Mouse (Mus musculus): ENCODE data around the gene Phactr3. TPM values are rescaled to one million over a fixed set of nuclear protein-coding genes. Genes with fewer than 3 reads are reported as not detected.

Phactr3 gene
- polyA plus RNA-seq, 1 experiment = not detected

GRCm38 (mm10) chr2:178257986-178258555, 139.3 kb downstream of the Phactr3 start:
- 71% methylated on average over 1 of the region's 2 CpGs for WGBS

GRCm38 (mm10) chr2:178263055-178263454, 144.3 kb downstream of the Phactr3 start:
- TF ChIP-seq POLR2A (IDR thresholded peaks at IDR 0.05; ENCODE audit: borderline replicate concordance, control insufficient read depth, low read depth, low read length) (no peak), CTCF (IDR thresholded peaks at IDR 0.05; ENCODE audit: control insufficient read depth, insufficient read depth, low read length) (no peak)
- no peak overlapping the region for H3K4me3 ChIP-seq (replicated peaks; ENCODE audit: control insufficient read depth, low read depth, low read length)
- H3K4me1 ChIP-seq (ENCODE audit: control insufficient read depth, insufficient read depth, low read length) = no peaks in the 10 kb centered on the region
- no peak overlapping the region for H3K27ac ChIP-seq (ENCODE audit: control insufficient read depth, insufficient read depth, low read depth, low read length, poor library complexity)
- WGBS = 75% methylated on average over 4 of the region's 4 CpGs

More at GRCm38 (mm10) chr2:178257986-178258555, 139.3 kb downstream of the Phactr3 start:
- TF ChIP-seq POLR2A (IDR thresholded peaks at IDR 0.05; ENCODE audit: borderline replicate concordance, control insufficient read depth, low read depth, low read length) (no peak), CTCF (IDR thresholded peaks at IDR 0.05; ENCODE audit: control insufficient read depth, insufficient read depth, low read length) (no peak)
- H3K4me3 ChIP-seq (replicated peaks; ENCODE audit: control insufficient read depth, low read depth, low read length) = no peak overlapping the region
- no peaks in the 10 kb centered on the region for H3K4me1 ChIP-seq (ENCODE audit: control insufficient read depth, insufficient read depth, low read length)
- no peak overlapping the region for H3K27ac ChIP-seq (ENCODE audit: control insufficient read depth, insufficient read depth, low read depth, low read length, poor library complexity)

- Histone ChIP-seq H3K4me1 (ENCODE audit: control insufficient read depth, insufficient read depth, low read length) (no peaks in the 10 kb centered on the region), H3K4me3 (replicated peaks; ENCODE audit: control insufficient read depth, low read depth, low read length) (no peak overlapping the region), H3K27ac (ENCODE audit: control insufficient read depth, insufficient read depth, low read depth, low read length, poor library complexity) (no peak overlapping the region)
- WGBS = 7% methylated on average over 8 of the region's 8 CpGs
- no peak for TF ChIP-seq POLR2A (IDR thresholded peaks at IDR 0.05; ENCODE audit: borderline replicate concordance, control insufficient read depth, low read depth, low read length)
- peak; percentile 65 for TF ChIP-seq CTCF (IDR thresholded peaks at IDR 0.05; ENCODE audit: control insufficient read depth, insufficient read depth, low read length)
These were observed 145.6 kb downstream of the Phactr3 start for GRCm38 (mm10) chr2:178264389-178264788.

GRCm38 (mm10) chr2:178265454-178265853, 146.7 kb downstream of the Phactr3 start:
- no peak overlapping the region for H3K4me3 ChIP-seq (replicated peaks; ENCODE audit: control insufficient read depth, low read depth, low read length)

GRCm38 (mm10) chr2:178270794-178271193, 152.0 kb downstream of the Phactr3 start:
- TF ChIP-seq CTCF (IDR thresholded peaks at IDR 0.05; ENCODE audit: control insufficient read depth, insufficient read depth, low read length) (no peak), POLR2A (IDR thresholded peaks at IDR 0.05; ENCODE audit: borderline replicate concordance, control insufficient read depth, low read depth, low read length) (no peak)
- Histone ChIP-seq H3K4me1 (ENCODE audit: control insufficient read depth, insufficient read depth, low read length) (no peaks in the 10 kb centered on the region), H3K4me3 (replicated peaks; ENCODE audit: control insufficient read depth, low read depth, low read length) (no peak overlapping the region), H3K27ac (ENCODE audit: control insufficient read depth, insufficient read depth, low read depth, low read length, poor library complexity) (no peak overlapping the region)
- WGBS = 64% methylated on average over 2 of the region's 2 CpGs

More at GRCm38 (mm10) chr2:178265454-178265853, 146.7 kb downstream of the Phactr3 start:
- Histone ChIP-seq H3K4me1 (ENCODE audit: control insufficient read depth, insufficient read depth, low read length) (no peaks in the 10 kb centered on the region), H3K27ac (ENCODE audit: control insufficient read depth, insufficient read depth, low read depth, low read length, poor library complexity) (no peak overlapping the region)
- no peak for TF ChIP-seq POLR2A (IDR thresholded peaks at IDR 0.05; ENCODE audit: borderline replicate concordance, control insufficient read depth, low read depth, low read length)
- TF ChIP-seq CTCF (IDR thresholded peaks at IDR 0.05; ENCODE audit: control insufficient read depth, insufficient read depth, low read length) = no peak
- WGBS = 30% methylated on average over 2 of the region's 2 CpGs

GRCm38 (mm10) chr2:178272350-178272749, 153.6 kb downstream of the Phactr3 start:
- 70% methylated on average over 4 of the region's 4 CpGs for WGBS
- Histone ChIP-seq H3K4me3 (replicated peaks; ENCODE audit: control insufficient read depth, low read depth, low read length) (no peak overlapping the region), H3K27ac (ENCODE audit: control insufficient read depth, insufficient read depth, low read depth, low read length, poor library complexity) (no peak overlapping the region), H3K4me1 (ENCODE audit: control insufficient read depth, insufficient read depth, low read length) (no peaks in the 10 kb centered on the region)
- TF ChIP-seq POLR2A (IDR thresholded peaks at IDR 0.05; ENCODE audit: borderline replicate concordance, control insufficient read depth, low read depth, low read length) (no peak), CTCF (IDR thresholded peaks at IDR 0.05; ENCODE audit: control insufficient read depth, insufficient read depth, low read length) (no peak)

- TF ChIP-seq POLR2A (IDR thresholded peaks at IDR 0.05; ENCODE audit: borderline replicate concordance, control insufficient read depth, low read depth, low read length) (no peak), CTCF (IDR thresholded peaks at IDR 0.05; ENCODE audit: control insufficient read depth, insufficient read depth, low read length) (no peak)
- Histone ChIP-seq H3K4me3 (replicated peaks; ENCODE audit: control insufficient read depth, low read depth, low read length) (no peak overlapping the region), H3K4me1 (ENCODE audit: control insufficient read depth, insufficient read depth, low read length) (no peaks in the 10 kb centered on the region), H3K27ac (ENCODE audit: control insufficient read depth, insufficient read depth, low read depth, low read length, poor library complexity) (no peak overlapping the region)
- 67% methylated on average over 4 of the region's 4 CpGs for WGBS
These were observed 155.4 kb downstream of the Phactr3 start for GRCm38 (mm10) chr2:178274126-178274525.

GRCm38 (mm10) chr2:178277206-178277605, 158.4 kb downstream of the Phactr3 start:
- no peaks in the 10 kb centered on the region for H3K4me1 ChIP-seq (ENCODE audit: control insufficient read depth, insufficient read depth, low read length)
- WGBS = 6% methylated on average over 6 of the region's 6 CpGs
- no peak overlapping the region for H3K4me3 ChIP-seq (replicated peaks; ENCODE audit: control insufficient read depth, low read depth, low read length)
- no peak overlapping the region for H3K27ac ChIP-seq (ENCODE audit: control insufficient read depth, insufficient read depth, low read depth, low read length, poor library complexity)
- TF ChIP-seq POLR2A (IDR thresholded peaks at IDR 0.05; ENCODE audit: borderline replicate concordance, control insufficient read depth, low read depth, low read length) (no peak), CTCF (IDR thresholded peaks at IDR 0.05; ENCODE audit: control insufficient read depth, insufficient read depth, low read length) (no peak)

GRCm38 (mm10) chr2:178281183-178281582, 162.4 kb downstream of the Phactr3 start:
- Histone ChIP-seq H3K4me1 (ENCODE audit: control insufficient read depth, insufficient read depth, low read length) (no peaks in the 10 kb centered on the region), H3K4me3 (replicated peaks; ENCODE audit: control insufficient read depth, low read depth, low read length) (no peak overlapping the region), H3K27ac (ENCODE audit: control insufficient read depth, insufficient read depth, low read depth, low read length, poor library complexity) (no peak overlapping the region)
- TF ChIP-seq CTCF (IDR thresholded peaks at IDR 0.05; ENCODE audit: control insufficient read depth, insufficient read depth, low read length) = no peak
- no peak for TF ChIP-seq POLR2A (IDR thresholded peaks at IDR 0.05; ENCODE audit: borderline replicate concordance, control insufficient read depth, low read depth, low read length)
- WGBS = 53% methylated on average over 3 of the region's 3 CpGs
